Mouse (Mus musculus) intestine, embryonic 14.5 days (tissue): ENCODE data around the gene Smc2. TPM values are rescaled to one million over a fixed set of nuclear protein-coding genes. Genes with fewer than 3 reads are reported as not detected.
"Not testable (repeated sequence)": the region's sequence is repeated elsewhere in the genome, so short reads cannot be mapped to it uniquely, and the experiment has no call there.

ENCODE experiments used
- ATAC-seq: fragments of 200-750 bp; cut with Nextera tagmentation; replicated peaks from 2 replicates; pipeline ENCODE4 v1.8.0; 2017; ENCODE audit warnings: low read depth, moderate number of reproducible peaks, moderate TSS enrichment, moderate library complexity; ENCODE audit not compliant: low FRiP score, low TSS enrichment
- DNase-seq: peaks from one replicate; pipeline ENCODE4 v3.0.0-alpha.2; 2018; ENCODE audit warnings: low spot score
- H3K27ac ChIP-seq: fragments of 300-500 bp; sonication (generic); 2 replicates; pipeline ENCODE4 v1.5.1; 2014; ENCODE audit warnings: low read depth, mild to moderate bottlenecking, control low read depth
- H3K27me3 ChIP-seq: fragments of 300-500 bp; sonication (generic); replicated peaks from 2 replicates; pipeline ENCODE4 v1.6.1; 2014; ENCODE audit warnings: low read length, control low read depth; ENCODE audit not compliant: control insufficient read depth, insufficient read depth
- H3K36me3 ChIP-seq: fragments of 300-500 bp; sonication (generic); 2 replicates; pipeline ENCODE4 v1.6.1; 2014; ENCODE audit warnings: low read length, control low read depth; ENCODE audit not compliant: control insufficient read depth, insufficient read depth
- H3K4me1 ChIP-seq: fragments of 300-500 bp; sonication (generic); replicated peaks from 2 replicates; pipeline ENCODE4 v1.6.1; 2014; ENCODE audit warnings: low read length, control low read depth, mixed read lengths; ENCODE audit not compliant: control insufficient read depth, insufficient read depth
- H3K4me2 ChIP-seq: fragments of 300-500 bp; sonication (generic); 2 replicates; pipeline ENCODE4 v1.6.1; 2014; ENCODE audit warnings: low read length
- H3K4me3 ChIP-seq: fragments of 300-500 bp; sonication (generic); 2 replicates; pipeline ENCODE4 v1.5.1; 2014; ENCODE audit warnings: low read depth, low read length, control low read depth, mixed read lengths
- H3K9ac ChIP-seq: fragments of 300-500 bp; sonication (generic); 2 replicates; pipeline ENCODE4 v1.6.1; 2014; ENCODE audit warnings: mild to moderate bottlenecking, low read length
- H3K9me3 ChIP-seq: fragments of 300-500 bp; sonication (generic); 2 replicates; pipeline ENCODE4 v1.6.1; 2016; ENCODE audit warnings: low read length, control low read depth; ENCODE audit not compliant: control insufficient read depth
- WGBS: fragments of 180-500 bp; shearing (Covaris S2); extraction: QIAGEN DNeasy Blood & Tissue Kit; methylation state at CpG from one replicate; pipeline ENCODE4 v1.1.7; 2014; 5-methylcytosine and 5-hydroxymethylcytosine counted together
- polyA plus RNA-seq: library from polyadenylated mRNA; unstranded; fragments of >200 nt; fragmentation: Nextera tagmentation; extraction: Ambion mirVana; gene quantifications from 2 replicates; pipeline ENCODE4 v1.2.1, GENCODE M21; 2014

Smc2 gene
- 151 and 163 TPM in 2 replicates for polyA plus RNA-seq

- Histone ChIP-seq H3K4me2 (peak within 1 kb of the TSS; percentile 68), H3K9me3 (no peaks in the 10 kb centered on the region), H3K4me3 (peak within 1 kb of the TSS; percentile 94), H3K36me3 (peaks cover 19% of the 10 kb centered on the region), H3K9ac (peak within 1 kb of the TSS; percentile 71), H3K27ac (peak within 1 kb of the TSS; percentile 83), H3K4me1 (peaks cover 5% of the 10 kb centered on the region), H3K27me3 (no peaks in the 10 kb centered on the region)
- ATAC-seq (peak; percentile 100), DNase-seq (peak; percentile 95)
- WGBS: under 1% methylated on average over 53 of the region's 53 CpGs
Observed at GRCm38 (mm10) chr4:52438886-52439664, at the start of gene Smc2. Smc2 (plus strand) TSS chr4:52439243.

- Histone ChIP-seq H3K27me3 (no peaks in the 10 kb centered on the region), H3K9ac (no peak overlapping the region), H3K4me3 (no peak overlapping the region), H3K36me3 (no peaks in the 10 kb centered on the region), H3K4me1 (no peaks in the 10 kb centered on the region), H3K27ac (no peak overlapping the region), H3K9me3 (no peaks in the 10 kb centered on the region), H3K4me2 (no peak overlapping the region)
- WGBS: 76% methylated on average over 2 of the region's 2 CpGs
- ATAC-seq: no peak
- DNase-seq: no peak
Observed at GRCm38 (mm10) chr4:52411587-52411986, 27.5 kb upstream of the Smc2 start.

DNA sequence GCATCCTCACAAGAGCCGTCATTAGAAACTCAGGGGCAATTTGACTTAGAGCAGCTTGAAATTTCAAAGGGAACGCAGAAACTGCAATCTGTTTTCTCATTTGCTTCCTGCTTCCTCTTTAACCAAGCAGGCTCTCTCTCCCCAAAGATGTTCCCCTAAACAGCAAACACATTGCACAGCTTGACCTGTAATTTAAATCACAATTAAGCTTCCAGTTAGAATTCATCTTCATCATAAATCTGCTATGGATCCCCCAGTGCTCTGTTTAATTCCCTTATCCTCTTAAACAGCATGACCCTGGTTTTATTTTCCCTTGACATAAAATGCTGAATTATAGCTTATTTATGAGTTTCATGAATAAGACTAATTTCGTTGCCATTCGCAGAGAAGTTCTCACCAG is 15.4 kb upstream of the Smc2 start:
- no peaks in the 10 kb centered on the region for H3K4me1 ChIP-seq
- H3K4me2 ChIP-seq: no peak overlapping the region
- no peak overlapping the region for H3K27ac ChIP-seq
- DNase-seq (no peak), ATAC-seq (no peak)
- no peak overlapping the region for H3K4me3 ChIP-seq
- H3K36me3 ChIP-seq: no peaks in the 10 kb centered on the region
- H3K9ac ChIP-seq: no peak overlapping the region
- 55% methylated on average over 4 of the region's 4 CpGs for WGBS
- H3K9me3 ChIP-seq: no peaks in the 10 kb centered on the region
- no peaks in the 10 kb centered on the region for H3K27me3 ChIP-seq

- Histone ChIP-seq H3K27me3 (no peaks in the 10 kb centered on the region), H3K36me3 (no peaks in the 10 kb centered on the region), H3K9me3 (no peaks in the 10 kb centered on the region), H3K27ac (no peak overlapping the region), H3K4me3 (no peak overlapping the region), H3K9ac (no peak overlapping the region), H3K4me1 (0 out of 2 replicates have a peak, but pooled peaks cover 3% of the 10 kb centered on the region), H3K4me2 (no peak overlapping the region)
- DNase-seq (peak; percentile 78), ATAC-seq (peak; percentile 95)
- WGBS: 26% methylated on average over 7 of the region's 7 CpGs
Observed at GRCm38 (mm10) chr4:52429310-52430198, 9.5 kb upstream of the Smc2 start.

DNA sequence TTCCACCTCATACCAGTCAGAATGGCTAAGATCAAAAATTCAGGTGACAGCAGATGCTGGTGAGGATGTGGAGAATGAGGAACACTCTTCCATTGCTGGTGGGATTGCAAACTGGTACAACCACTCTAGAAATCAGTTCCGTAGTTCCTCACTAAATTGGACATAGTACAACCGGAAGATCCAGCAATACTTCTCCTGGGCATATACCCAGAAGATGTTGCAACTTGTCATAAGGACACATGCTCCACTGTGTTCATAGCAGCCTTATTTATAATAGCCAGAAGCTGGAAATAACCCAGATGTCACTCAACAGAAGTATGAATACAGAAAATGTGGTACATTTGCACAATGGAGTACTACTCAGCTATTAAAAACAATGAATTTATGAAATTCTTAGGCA is 3.5 kb upstream of the Smc2 start:
- 96% methylated on average over 2 of the region's 2 CpGs for WGBS
- H3K4me3 ChIP-seq, H3K9ac ChIP-seq, H3K27me3 ChIP-seq, H3K4me1 ChIP-seq, DNase-seq, H3K9me3 ChIP-seq, ATAC-seq, H3K4me2 ChIP-seq, H3K27ac ChIP-seq, H3K36me3 ChIP-seq: not testable (repeated sequence)

GRCm38 (mm10) chr4:52438371-52438885 is 615 bp upstream of the Smc2 start:
- H3K27me3 ChIP-seq: no peaks in the 10 kb centered on the region
- peak overlapping the region; percentile 68 for H3K4me2 ChIP-seq
- WGBS: under 1% methylated on average over 20 of the region's 20 CpGs
- peak overlapping the region; percentile 94 for H3K4me3 ChIP-seq
- H3K4me1 ChIP-seq: peaks cover 5% of the 10 kb centered on the region
- H3K9ac ChIP-seq: peak overlapping the region; percentile 71
- H3K9me3 ChIP-seq: no peaks in the 10 kb centered on the region
- no peak for DNase-seq
- ATAC-seq: no peak; the same call in 1 of the 2 replicates
- peak overlapping the region; percentile 83 for H3K27ac ChIP-seq
- H3K36me3 ChIP-seq: peaks cover 12% of the 10 kb centered on the region

GRCm38 (mm10) chr4:52459726-52460125 is 20.7 kb downstream of the Smc2 start:
- Histone ChIP-seq H3K36me3 (peaks cover 77% of the 10 kb centered on the region), H3K4me1 (no peaks in the 10 kb centered on the region), H3K9me3 (no peaks in the 10 kb centered on the region), H3K4me3 (no peak overlapping the region), H3K27me3 (no peaks in the 10 kb centered on the region), H3K9ac (no peak overlapping the region), H3K4me2 (no peak overlapping the region), H3K27ac (no peak overlapping the region)
- WGBS: 98% methylated on average over 1 of the region's 1 CpGs
- DNase-seq (no peak), ATAC-seq (no peak)

DNA sequence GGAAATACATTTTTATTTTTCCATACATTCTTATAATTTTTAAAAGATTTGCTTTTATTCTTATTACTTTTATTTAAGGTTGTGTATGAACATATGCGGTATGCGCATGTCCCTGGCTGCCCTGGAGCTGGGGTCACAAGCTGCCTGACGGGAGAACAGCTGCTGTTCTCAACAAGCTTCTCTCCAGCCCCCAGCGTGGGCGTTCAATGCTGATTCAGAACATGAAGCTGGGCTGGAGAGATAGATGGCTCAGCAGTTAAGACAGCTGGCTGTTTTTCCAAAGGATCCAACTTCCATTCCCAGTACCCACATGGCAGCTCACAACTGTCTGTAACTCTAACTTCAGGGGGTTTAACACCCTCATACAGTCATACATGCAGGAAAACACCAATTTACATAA is 22.3 kb downstream of the Smc2 start:
- Histone ChIP-seq H3K9ac (no peak overlapping the region), H3K27ac (no peak overlapping the region), H3K27me3 (no peaks in the 10 kb centered on the region), H3K4me3 (no peak overlapping the region), H3K4me2 (no peak overlapping the region), H3K9me3 (no peaks in the 10 kb centered on the region), H3K36me3 (peaks cover 66% of the 10 kb centered on the region), H3K4me1 (no peaks in the 10 kb centered on the region)
- ATAC-seq: no peak
- WGBS: 88% methylated on average over 5 of the region's 5 CpGs
- DNase-seq: no peak
